Mouse (Mus musculus) erythroblast, adult 5-6 weeks (primary cell): ENCODE results near the gene Vhl. TPM values are rescaled to one million over a fixed set of nuclear protein-coding genes. Genes with fewer than 3 reads are reported as not detected.

ENCODE experiments used
- total RNA-seq, 2 experiments: library from RNA; stranded (forward) in 1 of 2; stranded (reverse) in 1 of 2; fragments of 150-400 nt in 1 of 2; fragments of 200-764, 138-1000 nt in 1 of 2; gene quantifications; 2 replicates each; pipeline versions ENCODE4 v1.2.3 to v1.2.4; 2015 to 2017; ENCODE audit warnings: low replicate concordance in 2 of 2

The Vhl gene
- total RNA-seq, 2 experiments from 2014 or later = 3.6 to 6.3 TPM

Other genes with a start within 250 kb of the Vhl start
- 6.0 and 11.1 TPM in 2 replicates for gene Tada3, start 246.1 kb upstream of the Vhl start, total RNA-seq (2015; ENCODE audit: low replicate concordance)
- 7.8 and 14.1 TPM in 2 replicates for gene Tada3, start 246.1 kb upstream of the Vhl start, total RNA-seq (2017; ENCODE audit: low replicate concordance)
- gene Arpc4, start 245.8 kb upstream of the Vhl start, total RNA-seq (2015; ENCODE audit: low replicate concordance) = 44.5 and 54.8 TPM in 2 replicates
- 81.5 and 100 TPM in 2 replicates for gene Arpc4, start 245.8 kb upstream of the Vhl start, total RNA-seq (2017; ENCODE audit: low replicate concordance)
- 3.3 TPM in 1 of 2 replicates, not detected in the other for gene Ttll3, start 234.7 kb upstream of the Vhl start, total RNA-seq (2015; ENCODE audit: low replicate concordance)
- 2.3 and 3.6 TPM in 2 replicates for gene Ttll3, start 234.7 kb upstream of the Vhl start, total RNA-seq (2017; ENCODE audit: low replicate concordance)
- gene Rpusd3, start 204.6 kb upstream of the Vhl start, total RNA-seq (2015; ENCODE audit: low replicate concordance) = not detected in 2 replicates
- gene Rpusd3, start 204.6 kb upstream of the Vhl start, total RNA-seq (2017; ENCODE audit: low replicate concordance) = 2.8 TPM in 1 of 2 replicates, not detected in the other
- gene Cidec, start 188.2 kb upstream of the Vhl start, total RNA-seq (2015; ENCODE audit: low replicate concordance) = not detected in 2 replicates
- not detected in 2 replicates for gene Cidec, start 188.2 kb upstream of the Vhl start, total RNA-seq (2017; ENCODE audit: low replicate concordance)
- gene Jagn1, start 181.4 kb upstream of the Vhl start, total RNA-seq (2015; ENCODE audit: low replicate concordance) = 8.1 and 14.4 TPM in 2 replicates
- 2.0 and 3.1 TPM in 2 replicates for gene Jagn1, start 181.4 kb upstream of the Vhl start, total RNA-seq (2017; ENCODE audit: low replicate concordance)
- gene Il17re, start 165.5 kb upstream of the Vhl start, total RNA-seq (2015; ENCODE audit: low replicate concordance) = 0.42 TPM in 1 of 2 replicates, not detected in the other
- 0.51 TPM in 1 of 2 replicates, not detected in the other for gene Il17re, start 165.5 kb upstream of the Vhl start, total RNA-seq (2017; ENCODE audit: low replicate concordance)
- gene Il17rc, start 152.5 kb upstream of the Vhl start, total RNA-seq (2015; ENCODE audit: low replicate concordance) = not detected in 2 replicates
- not detected in 2 replicates for gene Il17rc, start 152.5 kb upstream of the Vhl start, total RNA-seq (2017; ENCODE audit: low replicate concordance)
- not detected in 2 replicates for gene Creld1, start 140.7 kb upstream of the Vhl start, total RNA-seq (2015; ENCODE audit: low replicate concordance)
- 2.7 TPM in 1 of 2 replicates, not detected in the other for gene Creld1, start 140.7 kb upstream of the Vhl start, total RNA-seq (2017; ENCODE audit: low replicate concordance)
- gene Prrt3, start 122.0 kb upstream of the Vhl start, total RNA-seq (2015; ENCODE audit: low replicate concordance) = not detected in 2 replicates
- 0.34 TPM in 1 of 2 replicates, not detected in the other for gene Prrt3, start 122.0 kb upstream of the Vhl start, total RNA-seq (2017; ENCODE audit: low replicate concordance)
- 21.5 and 28.8 TPM in 2 replicates for gene Emc3, start 92.3 kb upstream of the Vhl start, total RNA-seq (2015; ENCODE audit: low replicate concordance)
- gene Emc3, start 92.3 kb upstream of the Vhl start, total RNA-seq (2017; ENCODE audit: low replicate concordance) = 18.2 and 21.3 TPM in 2 replicates
- gene Fancd2, start 92.3 kb upstream of the Vhl start, total RNA-seq (2015; ENCODE audit: low replicate concordance) = 27.8 and 40.3 TPM in 2 replicates
- gene Fancd2, start 92.3 kb upstream of the Vhl start, total RNA-seq (2017; ENCODE audit: low replicate concordance) = 32.1 and 36.5 TPM in 2 replicates
- gene Fancd2os, start 23.2 kb upstream of the Vhl start, total RNA-seq (2015; ENCODE audit: low replicate concordance) = not detected in 2 replicates
- not detected in 2 replicates for gene Fancd2os, start 23.2 kb upstream of the Vhl start, total RNA-seq (2017; ENCODE audit: low replicate concordance)
- gene Brk1, start 19.2 kb upstream of the Vhl start, total RNA-seq (2015; ENCODE audit: low replicate concordance) = 86.5 and 91.5 TPM in 2 replicates
- gene Brk1, start 19.2 kb upstream of the Vhl start, total RNA-seq (2017; ENCODE audit: low replicate concordance) = 36.9 and 54.7 TPM in 2 replicates
- gene Irak2, start 14.5 kb downstream of the Vhl start, total RNA-seq (2015; ENCODE audit: low replicate concordance) = 18.8 and 56.0 TPM in 2 replicates
- 58.7 and 68.4 TPM in 2 replicates for gene Irak2, start 14.5 kb downstream of the Vhl start, total RNA-seq (2017; ENCODE audit: low replicate concordance)
- gene Tatdn2, start 73.1 kb downstream of the Vhl start, total RNA-seq (2015; ENCODE audit: low replicate concordance) = 2.9 and 22.8 TPM in 2 replicates
- 36.4 and 49.5 TPM in 2 replicates for gene Tatdn2, start 73.1 kb downstream of the Vhl start, total RNA-seq (2017; ENCODE audit: low replicate concordance)
- gene Ghrl, start 95.9 kb downstream of the Vhl start, total RNA-seq (2015; ENCODE audit: low replicate concordance) = not detected in 2 replicates
- not detected in 2 replicates for gene Ghrl, start 95.9 kb downstream of the Vhl start, total RNA-seq (2017; ENCODE audit: low replicate concordance)
- 32.9 and 35.7 TPM in 2 replicates for gene Sec13, start 116.8 kb downstream of the Vhl start, total RNA-seq (2015; ENCODE audit: low replicate concordance)
- 29.3 and 45.0 TPM in 2 replicates for gene Sec13, start 116.8 kb downstream of the Vhl start, total RNA-seq (2017; ENCODE audit: low replicate concordance)